Mouse (Mus musculus) liver, postnatal 0 days (tissue): ENCODE results near the gene Kl.

Source experiments
- CTCF ChIP-seq: sonication (generic); IDR thresholded peaks from 2 replicates; pipeline ENCODE4 v1.5.1; 2016; ENCODE audit warnings: antibody characterized with exemption, low read depth
- EP300 ChIP-seq: IDR thresholded peaks from 2 replicates; pipeline ENCODE4 v1.6.1; 2016; ENCODE audit warnings: antibody characterized with exemption, low read depth, mild to moderate bottlenecking

- no peak for TF ChIP-seq CTCF
- no peak for TF ChIP-seq EP300
Observed at GRCm38 (mm10) chr5:151018959-151019358, 66.6 kb downstream of the Kl start.
